Mouse (Mus musculus): ENCODE measurements around the gene Faah.

The Faah gene

DNA sequence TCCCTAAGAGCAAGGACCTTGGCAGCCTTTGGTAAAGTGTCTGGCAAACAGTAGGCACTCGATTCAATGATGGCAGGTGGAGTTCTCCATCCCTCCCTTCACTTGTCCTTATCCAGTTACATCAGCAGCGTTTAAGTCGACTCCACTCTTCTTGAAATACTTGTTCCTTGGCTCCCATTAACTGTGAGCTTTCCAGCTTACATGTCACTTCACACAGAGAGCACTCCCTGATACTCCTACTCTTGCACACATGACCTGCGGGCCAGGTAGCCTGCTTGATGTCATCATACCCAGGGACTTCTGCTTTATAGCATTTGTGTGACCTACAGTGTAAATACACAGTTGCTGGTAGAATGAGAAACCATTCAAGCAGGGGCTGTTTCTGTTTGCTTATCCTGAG is 21.0 kb downstream of the Faah start:
- DNase-seq, result no peak

DNA sequence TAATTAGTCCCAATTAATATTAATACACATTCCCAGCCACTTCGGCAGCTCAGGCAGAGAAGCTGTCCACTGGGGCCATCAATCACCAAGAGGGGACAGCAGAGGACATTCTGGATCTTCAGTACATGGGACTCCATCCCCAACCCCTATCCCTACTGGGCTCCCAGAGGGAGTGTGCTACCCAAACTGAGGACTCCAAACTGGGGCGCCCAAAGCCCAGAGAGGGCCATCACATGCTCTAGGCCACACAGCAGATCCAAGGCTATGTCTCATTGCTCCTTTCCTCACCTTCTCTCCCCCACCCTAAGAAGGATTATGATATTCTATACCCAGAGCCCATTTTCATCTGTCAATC is 22.4 kb downstream of the Faah start:
- no peak for DNase-seq

DNA sequence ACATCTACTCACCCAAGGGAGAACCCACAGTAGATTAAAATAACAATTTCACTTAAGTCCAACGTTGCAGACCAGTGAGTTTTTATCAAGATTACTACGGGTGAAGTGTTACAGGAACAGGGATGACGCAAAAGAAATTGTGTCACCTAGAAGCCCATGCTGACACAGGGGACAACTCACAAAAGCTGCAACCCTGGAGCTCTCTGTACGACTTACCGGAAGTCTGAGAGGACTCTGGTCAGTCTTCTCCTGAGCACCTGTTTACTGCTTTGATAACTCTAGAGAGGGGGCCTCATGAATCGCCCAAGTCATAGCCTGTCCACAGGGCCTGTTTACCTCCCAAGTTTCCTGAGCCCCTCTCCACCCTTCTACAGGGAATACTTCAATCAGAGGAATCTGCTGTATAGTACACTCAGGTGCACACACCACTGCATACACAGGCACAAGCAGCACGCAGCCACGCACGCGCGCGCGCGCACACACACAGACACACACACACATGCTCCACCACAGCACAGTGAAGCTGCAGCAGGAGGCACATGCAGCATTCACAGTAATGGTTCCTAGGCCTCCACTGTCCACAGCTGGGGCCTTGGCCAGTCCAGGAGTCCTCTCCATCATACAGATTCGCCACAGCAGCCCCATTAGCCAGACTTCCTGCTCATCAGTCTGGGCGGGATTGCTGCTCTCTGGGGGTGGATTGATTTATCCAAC is 22.9 kb downstream of the Faah start:
- no peak for DNase-seq

DNA sequence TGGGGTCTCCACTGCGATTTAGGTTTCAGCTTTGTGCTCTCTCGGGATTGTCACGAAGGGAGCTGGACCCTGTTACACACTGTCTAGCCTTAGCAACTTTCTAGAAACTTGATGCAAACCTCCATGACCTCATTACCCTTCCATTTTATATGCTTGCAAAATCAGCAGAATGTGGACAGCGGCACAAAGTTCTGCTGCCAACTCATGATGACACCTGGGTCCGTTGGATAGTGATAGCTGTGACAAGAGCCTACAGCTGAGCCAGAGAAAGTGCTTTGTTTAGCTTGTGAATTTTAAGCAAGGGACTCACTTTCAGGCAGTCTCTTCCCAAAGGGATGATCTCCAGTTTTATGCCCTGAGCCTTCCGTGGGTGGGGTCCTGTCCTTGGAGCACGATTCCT is 28.3 kb downstream of the Faah start:
- no peak for DNase-seq

DNA sequence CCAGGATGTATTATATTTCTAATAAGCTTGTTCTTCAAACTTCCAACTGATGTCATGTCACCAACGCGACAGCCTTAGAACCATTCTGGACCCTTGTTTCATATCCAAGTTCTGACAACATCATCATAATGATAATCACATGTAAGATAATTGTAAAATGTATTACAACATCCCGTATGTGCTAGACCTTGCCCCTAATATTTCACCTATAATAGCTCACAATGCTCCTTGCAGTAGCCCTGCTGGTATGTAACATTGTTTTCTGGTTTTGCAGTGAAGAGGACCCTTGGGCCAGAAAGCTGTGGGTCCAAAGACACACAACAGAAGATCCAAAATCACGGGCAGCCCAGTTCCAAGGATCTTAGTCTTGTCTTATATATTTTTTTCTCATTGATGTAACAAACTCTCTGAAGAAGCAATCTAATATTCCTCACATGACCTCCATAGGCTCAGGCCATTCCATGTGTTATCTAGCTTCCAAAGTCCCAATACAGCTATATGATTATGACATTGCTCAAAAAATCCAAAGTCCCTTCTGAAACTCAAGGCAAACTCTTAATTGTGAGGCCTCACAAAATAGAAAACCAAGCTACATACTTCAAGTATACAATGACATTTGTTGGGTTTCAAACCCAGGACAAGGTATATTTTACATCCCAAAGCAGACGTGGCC is 29.7 kb downstream of the Faah start:
- DNase-seq, result no peak

DNA sequence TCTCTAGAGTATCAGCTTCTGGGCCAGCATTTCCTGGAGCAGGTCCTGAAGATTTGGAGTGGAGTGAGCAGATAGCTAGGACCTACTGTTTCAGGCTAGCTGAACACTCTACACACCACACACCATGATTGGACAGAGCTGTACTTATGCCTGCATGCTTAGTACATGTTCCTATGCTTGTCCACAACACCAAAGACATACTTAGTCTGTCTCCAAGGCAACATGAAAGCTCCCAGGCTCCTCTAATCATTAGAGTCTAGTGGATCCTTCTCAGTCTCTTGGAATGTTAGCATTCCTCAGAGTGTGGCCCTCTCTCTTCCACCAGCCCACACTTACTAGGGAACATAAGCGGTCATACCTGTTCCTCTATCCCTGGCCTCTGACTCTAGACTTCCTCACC is 30.3 kb downstream of the Faah start:
- DNase-seq, result no peak

DNA sequence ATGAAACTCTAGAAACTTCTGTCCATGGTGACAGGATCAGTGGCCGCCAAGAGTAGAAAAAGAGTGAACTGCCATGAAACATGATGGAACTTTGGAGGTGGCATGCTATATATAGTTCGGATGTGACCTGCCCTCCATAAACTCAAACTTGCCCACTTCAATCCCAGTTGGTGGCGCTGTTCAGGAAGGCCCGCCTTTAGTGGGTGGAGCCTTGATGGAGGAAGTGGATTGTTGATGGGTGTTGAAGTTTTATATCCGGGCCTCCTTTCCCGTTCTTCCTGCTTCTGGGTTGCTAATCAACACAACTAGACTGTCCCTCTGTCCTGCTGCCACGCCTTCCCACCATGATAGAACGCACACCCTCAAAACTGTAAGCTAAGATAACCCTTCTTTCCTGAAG is 32.8 kb downstream of the Faah start:
- DNase-seq, result no peak

DNA sequence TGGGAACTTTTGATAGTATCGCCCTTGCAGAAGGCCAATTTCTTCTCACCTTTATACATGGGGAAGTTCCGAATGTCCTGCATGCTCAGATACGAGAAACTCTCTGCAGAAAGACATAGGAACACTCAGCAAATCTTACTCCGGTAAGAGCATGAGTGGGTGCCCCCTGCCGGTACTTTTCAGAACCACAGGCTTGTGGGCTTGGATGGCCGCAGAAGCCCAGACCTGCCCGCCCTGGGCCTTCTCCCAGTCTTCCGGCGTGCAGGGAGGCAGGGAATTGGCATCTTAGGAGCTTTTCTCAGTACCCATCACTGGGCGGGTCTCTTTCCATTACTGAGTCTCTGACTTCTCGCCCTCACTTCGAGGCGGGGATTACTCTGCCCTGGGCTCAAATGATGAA is 33.6 kb downstream of the Faah start:
- peak; percentile 78 for DNase-seq

DNA sequence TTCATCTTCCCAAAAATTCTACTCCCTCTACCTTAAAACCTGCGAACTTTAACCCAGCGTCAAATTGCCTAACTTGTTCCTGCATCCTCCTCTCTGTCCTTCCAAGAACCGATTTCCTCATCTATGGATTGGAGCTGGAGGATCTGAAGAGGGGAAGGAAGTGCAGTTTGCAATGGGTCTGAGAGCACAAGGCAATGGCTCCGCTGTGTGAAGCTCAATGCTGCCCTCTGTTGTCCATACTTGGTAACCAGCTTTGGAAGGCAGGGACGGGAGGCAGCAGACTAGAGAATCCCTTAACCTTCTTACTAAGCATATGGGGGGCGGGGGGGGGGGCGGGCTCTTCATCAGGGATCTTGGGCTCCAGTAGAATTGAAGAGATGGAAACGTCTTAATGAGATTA is 37.0 kb downstream of the Faah start:
- DNase-seq, result peak; percentile 55

DNA sequence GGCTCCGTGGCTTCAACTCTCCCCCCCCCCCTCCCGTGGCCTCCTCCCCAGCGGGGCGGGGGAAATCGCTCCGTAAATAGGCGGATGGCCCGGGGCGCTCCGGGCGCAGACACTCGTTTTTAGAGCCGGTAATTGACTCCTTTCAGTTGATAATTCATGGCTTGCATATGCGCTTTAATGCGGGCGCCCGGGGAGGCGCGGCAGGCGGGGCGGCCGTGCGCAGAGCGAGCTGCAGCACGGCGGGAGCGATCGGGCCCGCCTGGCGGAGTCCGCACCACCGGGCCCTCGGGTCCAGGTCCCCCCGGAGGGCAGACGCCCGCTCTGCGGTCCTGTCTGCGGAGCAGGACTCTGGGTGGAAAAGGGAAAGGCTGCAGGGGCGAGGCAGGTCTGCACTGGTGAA is 38.3 kb downstream of the Faah start:
- DNase-seq, result no peak

DNA sequence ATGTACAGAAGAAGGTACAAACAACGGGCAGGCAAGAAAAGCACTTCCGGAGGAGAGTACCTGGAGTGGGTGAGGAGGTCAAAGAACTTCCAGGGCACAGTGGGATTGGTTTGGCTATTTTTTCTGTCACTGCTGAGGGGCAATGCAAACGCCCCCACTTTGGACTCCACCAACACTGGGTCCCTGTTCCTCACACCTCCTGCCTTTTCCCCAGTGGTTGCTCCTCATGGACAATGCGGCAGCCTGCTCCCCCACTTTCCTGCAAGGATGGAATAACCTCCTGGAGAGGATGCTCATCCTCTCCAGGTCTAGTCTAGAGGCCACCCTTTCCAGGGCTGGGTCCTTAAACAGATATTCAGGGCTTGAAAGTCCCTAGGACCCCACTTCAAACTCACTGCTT is 38.8 kb downstream of the Faah start:
- DNase-seq, result no peak

DNA sequence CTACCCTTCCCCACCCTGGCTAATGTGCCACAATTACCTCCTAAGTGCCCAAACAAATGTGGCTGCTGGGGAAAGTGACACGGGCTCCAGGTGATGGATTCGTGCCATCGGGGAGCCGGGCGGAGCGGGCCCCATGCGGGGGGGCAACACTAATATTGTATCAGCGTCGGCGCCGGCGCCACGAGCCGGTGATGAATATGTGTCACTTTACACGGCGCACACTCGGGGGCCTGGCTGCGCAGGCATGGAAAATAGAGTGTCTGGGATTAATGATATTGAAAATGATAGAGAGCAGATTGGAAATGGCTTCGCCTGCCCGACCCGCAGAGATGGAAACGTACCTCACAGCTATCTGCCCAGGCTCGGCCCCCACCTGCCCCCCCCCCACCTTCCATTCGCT is 45.2 kb downstream of the Faah start:
- DNase-seq, result no peak

DNA sequence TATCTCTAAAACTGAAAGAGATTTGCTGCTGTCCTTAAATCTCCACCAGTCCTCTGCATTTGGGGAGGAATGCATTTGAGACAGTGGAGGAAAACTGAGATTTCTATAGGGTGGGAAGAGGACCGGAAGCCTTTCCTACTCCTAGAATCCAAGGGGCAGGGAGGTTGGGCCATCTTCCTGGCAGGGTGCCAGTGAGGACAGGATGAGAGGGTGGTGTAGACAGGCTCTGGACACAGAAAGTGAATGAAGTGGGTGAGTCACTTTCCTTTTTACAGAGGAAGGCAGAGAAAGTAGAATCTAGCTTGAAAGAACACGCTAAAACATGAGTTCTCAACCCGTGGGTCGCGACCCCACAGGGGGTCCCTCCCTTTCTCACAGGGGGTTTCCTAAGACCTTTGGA is 53.3 kb downstream of the Faah start:
- DNase-seq, result no peak

DNA sequence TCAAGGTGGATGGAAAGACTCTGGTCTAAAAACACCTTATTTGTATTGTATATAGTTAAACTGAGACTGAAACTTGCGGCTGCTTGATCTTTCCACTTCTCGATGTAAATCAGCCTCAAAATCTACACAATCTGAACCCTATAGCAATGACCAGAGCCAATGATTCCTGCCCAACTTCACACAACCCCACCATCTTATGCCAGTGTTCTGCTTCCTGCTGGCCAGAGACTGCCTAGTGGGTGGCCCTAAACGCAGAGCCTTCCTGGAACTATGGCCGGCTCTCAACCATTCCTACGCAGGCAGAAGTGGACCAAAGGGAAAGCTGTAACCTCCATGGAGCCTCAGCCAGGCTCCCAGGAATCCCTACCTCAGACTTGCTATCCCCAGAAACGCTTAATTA is 54.0 kb downstream of the Faah start:
- DNase-seq, result no peak

DNA sequence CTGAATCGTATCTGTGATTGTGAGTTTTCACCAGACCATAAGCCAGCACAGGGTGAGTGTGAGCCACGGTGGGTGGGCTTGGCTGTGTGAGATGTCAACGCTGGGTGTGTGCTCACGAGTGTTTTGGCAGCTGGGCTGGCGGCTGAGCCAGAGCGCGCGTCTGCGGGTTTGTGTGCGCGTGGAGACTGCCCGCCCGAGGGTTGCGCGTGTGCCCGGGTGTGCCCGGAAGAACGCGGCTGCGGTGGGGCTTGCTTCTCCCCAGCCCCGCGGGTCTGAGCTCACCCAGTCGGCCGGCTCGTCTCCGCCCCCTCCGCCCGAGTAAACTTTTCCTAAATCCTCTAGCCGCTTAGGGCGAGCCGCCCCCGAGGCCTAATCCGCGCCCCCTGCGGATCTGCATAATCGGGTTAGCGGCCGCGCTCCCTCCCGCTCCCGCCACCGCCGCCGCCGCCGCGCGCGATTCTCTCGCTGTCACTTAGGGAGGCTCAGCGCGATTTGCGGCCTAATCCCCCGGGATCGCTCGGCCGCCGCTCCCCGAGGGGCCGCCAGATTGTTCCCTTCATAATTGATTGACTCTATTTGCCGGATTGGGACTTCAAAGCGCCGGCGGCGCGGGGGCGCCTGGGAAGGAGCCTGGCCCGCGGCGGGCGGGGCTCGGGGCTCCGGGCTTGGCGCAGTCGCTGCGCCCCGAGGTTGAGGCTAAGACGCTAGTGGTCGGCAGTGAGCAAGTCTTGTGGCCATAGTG is 54.9 kb downstream of the Faah start:
- no peak for DNase-seq

DNA sequence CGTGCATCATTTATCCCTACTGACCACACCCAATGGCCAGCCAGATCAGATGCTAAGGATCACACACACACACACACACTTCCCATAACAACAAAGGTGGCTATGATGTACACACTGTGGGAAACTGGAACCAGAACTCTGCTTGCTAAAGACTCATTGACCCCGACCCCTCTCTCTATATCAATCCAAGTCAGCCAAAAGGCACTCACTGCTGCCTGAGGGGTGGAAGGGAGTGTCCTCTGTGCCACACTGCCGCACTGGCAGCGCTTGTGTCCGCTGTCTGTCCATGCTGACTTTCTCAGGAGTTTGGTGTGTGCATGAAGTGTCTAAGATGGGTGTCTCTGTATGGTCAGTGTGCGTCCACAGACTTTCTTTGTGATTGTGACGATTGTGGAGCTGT is 55.7 kb downstream of the Faah start:
- no peak for DNase-seq

DNA sequence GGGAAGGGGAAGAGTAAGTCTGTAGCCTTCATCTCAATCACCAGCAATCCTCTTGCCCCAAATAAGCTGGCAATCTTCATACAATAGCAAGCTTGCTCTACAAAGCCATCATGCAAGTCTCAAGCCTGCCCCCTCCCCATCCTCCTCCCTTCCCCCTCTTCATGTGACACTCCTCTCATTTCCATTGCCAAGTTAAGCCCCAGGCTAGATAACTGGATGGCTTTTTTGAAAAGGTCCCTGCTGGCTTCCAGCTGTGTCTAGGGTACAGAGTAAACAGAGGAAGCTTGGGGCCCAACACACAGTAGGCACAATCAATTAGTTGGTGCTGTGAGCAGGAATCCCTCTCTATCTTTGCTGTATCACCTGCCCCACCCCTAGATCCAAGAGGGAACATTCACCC is 58.2 kb downstream of the Faah start:
- no peak for DNase-seq

DNA sequence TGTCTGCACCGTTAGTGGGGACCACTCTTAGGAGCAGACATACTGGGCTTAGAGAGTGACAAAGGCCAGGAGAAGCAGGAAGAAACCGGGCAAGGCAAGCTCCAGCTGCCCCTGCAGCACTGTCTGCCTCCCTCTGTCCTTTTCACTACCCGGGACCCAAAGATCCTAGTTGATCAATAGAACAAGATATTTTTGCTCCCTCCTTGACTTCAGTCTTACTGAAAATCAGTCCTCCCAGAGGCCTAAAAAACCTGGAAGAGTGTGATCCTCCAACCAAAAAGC is 62.3 kb downstream of the Faah start:
- DNase-seq, result no peak

DNA sequence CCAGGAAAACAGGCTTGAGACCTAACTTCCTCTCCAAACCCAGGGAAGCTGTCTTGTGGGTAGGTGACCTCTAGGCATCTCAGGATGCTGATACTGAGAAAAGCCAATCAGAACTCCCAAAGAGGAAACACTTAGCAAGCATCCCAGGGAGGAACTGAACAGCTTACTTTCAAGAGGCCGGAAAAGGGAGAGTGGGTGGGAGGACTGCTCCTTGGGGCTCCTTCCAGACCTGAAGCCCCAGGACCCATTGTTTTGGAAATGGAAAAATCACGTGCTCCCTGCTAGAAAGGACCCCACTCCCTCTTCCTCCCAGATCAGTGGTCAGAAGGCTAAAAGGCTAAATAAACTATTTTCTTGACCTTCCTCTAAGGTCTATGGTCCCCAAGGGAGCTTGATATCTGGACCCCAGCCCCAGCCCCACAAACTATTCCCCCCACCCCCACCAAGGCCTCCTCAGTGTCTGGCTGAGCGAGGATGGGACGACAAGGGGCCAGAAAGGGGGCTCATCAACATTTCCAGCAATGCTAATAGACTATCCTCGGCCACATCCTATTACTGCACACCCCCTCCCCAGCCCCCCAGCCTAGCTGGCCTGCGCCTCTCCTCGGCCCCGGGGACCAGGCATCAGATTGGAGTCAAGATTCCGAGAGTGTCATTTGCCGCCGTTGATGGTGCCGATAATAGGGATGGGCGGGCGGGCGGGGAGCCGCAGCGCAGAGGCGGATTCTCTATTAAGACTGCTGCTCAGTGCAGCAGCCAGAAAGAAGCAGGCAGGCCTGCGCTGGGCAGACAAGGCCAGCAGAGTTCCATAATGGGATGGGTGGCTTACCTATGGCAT is 62.9 kb downstream of the Faah start:
- no peak for DNase-seq

DNA sequence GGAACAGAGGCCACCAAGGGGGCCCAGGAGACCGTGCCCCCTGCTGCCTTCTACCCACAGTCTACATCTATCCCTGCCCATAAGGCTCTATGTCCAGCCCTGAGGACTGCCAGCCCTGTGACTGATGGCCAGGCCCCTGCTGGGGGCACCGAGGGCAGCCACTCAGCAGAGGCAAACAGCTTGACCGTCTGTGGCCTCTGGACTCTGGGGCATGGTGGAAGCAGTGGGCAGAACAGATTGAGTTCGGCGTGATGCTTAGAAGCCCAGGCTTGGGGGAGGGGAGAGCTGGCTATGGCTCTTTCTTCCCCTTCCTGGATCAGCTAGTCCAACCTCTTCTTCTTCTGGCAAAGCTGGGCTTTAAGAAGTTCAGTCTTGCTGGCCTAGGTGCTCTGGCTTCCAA is 64.2 kb downstream of the Faah start:
- no peak for DNase-seq

DNA sequence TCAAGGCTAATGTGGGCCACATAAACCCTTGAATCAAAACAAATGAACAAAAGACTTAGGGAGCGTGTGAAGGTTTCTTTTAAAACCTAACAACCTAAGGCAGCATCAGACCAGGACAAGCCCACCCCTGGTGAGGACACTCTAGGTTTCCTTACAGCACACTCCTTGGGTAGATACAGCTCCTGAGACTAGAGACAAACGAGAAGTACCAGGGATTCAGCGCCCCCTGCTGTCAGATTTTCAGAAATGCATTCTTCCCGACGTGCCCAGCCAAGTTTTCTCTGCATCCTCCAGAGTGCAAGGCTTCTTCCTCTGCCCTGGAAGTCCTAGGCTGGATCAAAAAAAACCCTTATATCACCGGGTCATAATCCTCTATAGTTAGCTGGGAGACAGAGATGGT is 65.0 kb downstream of the Faah start:
- DNase-seq, result peak; percentile 20

DNA sequence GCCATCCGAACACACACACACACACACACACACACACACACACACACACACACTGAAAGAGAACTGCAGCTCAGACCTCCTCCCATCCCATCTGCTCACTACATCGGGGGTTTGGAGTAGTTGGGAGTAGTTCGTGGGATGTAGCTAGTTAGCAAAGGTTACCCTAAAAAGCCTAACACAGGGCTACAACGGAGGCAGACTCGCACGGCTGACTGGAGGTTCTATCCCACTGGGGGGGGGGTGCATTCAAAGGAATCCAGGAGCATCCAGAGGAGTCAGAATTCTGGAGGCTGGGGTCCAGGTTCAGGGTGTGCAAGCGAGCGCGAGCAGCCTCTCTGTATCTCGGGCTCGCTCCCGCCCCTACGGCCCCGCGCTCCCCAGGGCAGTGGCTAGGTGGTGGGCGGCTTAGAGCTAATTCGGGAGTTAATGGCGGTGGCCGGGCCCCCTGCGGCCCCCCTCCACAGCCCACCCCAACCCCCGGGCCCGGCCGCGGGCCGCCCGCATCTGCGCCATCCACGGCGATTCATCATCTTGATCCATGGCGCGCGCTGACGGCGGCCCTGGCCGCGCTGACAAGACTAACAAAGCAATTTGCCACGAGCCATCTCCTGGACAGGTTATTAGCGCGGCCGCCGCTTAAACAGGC is 73.9 kb downstream of the Faah start:
- DNase-seq, result no peak

DNA sequence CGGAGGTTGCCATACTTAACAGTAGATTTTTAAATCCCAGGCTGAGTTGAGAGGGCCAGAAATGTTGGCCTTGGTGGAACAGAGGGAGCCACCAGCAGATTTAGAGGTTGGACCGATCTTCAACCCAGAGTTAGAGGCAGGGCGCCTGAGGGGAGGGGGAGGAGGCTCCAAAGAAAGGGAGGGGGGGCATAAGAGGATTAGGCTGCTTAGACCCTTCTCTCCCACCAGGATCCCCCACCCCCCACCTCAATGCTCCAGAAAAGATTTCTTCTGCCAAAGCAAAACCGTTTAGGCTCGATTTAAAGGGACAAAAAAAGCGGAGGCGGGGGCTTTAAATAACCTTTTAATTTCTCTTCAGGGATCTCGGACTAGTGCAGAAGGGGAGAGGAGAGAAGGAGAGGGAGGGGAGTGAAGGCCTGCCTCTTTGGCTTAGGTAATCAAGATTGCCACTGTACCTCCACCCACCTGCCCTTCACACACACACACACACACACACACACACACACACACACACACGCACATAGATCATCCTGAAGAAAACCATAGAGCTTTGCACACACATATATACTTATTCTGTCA is 76.4 kb downstream of the Faah start:
- no peak for DNase-seq

Measured in cerebellum, adult 11 months (tissue).